Mouse (Mus musculus) thymus, postnatal 25 days (tissue): ENCODE data around the gene Nkain4.
A peak's percentile ranks its signal among the peaks of the same experiment; 100 is the strongest.

Experiments used
- DNase-seq: peaks from one replicate; pipeline ENCODE4 v3.0.0; 2022

The Nkain4 gene

GRCm38 (mm10) chr2:180954061-180955047 is at the start of gene Nkain4:
TSS of gene Nkain4 (minus strand) at chr2:180954699.
- no peak for DNase-seq

- DNase-seq, result no peak
Measured at GRCm38 (mm10) chr2:180996905-180997304, 42.4 kb upstream of the Nkain4 start.

- DNase-seq, result peak; percentile 12
Measured at GRCm38 (mm10) chr2:180996436-180996835, 41.9 kb upstream of the Nkain4 start.

GRCm38 (mm10) chr2:180995457-180995856 is 41.0 kb upstream of the Nkain4 start:
- no peak for DNase-seq

GRCm38 (mm10) chr2:180994360-180994759 is 39.9 kb upstream of the Nkain4 start:
- no peak for DNase-seq

GRCm38 (mm10) chr2:180990347-180990746 is 35.8 kb upstream of the Nkain4 start:
- DNase-seq, result no peak

- DNase-seq, result no peak
Measured at GRCm38 (mm10) chr2:180988948-180989347, 34.4 kb upstream of the Nkain4 start.

- no peak for DNase-seq
Measured at GRCm38 (mm10) chr2:180988347-180988913, 33.9 kb upstream of the Nkain4 start.

- no peak for DNase-seq
Measured at GRCm38 (mm10) chr2:180987432-180988030, 33.0 kb upstream of the Nkain4 start.

- no peak for DNase-seq
Measured at GRCm38 (mm10) chr2:180987001-180987400, 32.5 kb upstream of the Nkain4 start.

- DNase-seq, result no peak
Measured at GRCm38 (mm10) chr2:180986449-180986848, 31.9 kb upstream of the Nkain4 start, which contains the start of gene Col20a1. TSS of gene Col20a1 (plus strand) at chr2:180986535.

- no peak for DNase-seq
Measured at GRCm38 (mm10) chr2:180985635-180986034, 31.1 kb upstream of the Nkain4 start.

GRCm38 (mm10) chr2:180981133-180981532 is 26.6 kb upstream of the Nkain4 start:
- DNase-seq, result no peak

- peak; percentile 87 for DNase-seq
Measured at GRCm38 (mm10) chr2:180967010-180967763, 12.7 kb upstream of the Nkain4 start, which contains the start of gene Arfgap1. TSS of gene Arfgap1 (plus strand) at chr2:180967225.

GRCm38 (mm10) chr2:180966092-180966882 is 11.8 kb upstream of the Nkain4 start:
- DNase-seq, result peak; percentile 21

GRCm38 (mm10) chr2:180963956-180964355 is 9.5 kb upstream of the Nkain4 start:
- DNase-seq, result peak; percentile 66

- DNase-seq, result no peak
Measured at GRCm38 (mm10) chr2:180962616-180963308, 8.3 kb upstream of the Nkain4 start.

GRCm38 (mm10) chr2:180960187-180960586 is 5.7 kb upstream of the Nkain4 start:
- no peak for DNase-seq

- DNase-seq, result no peak
Measured at GRCm38 (mm10) chr2:180959605-180960004, 5.1 kb upstream of the Nkain4 start.

GRCm38 (mm10) chr2:180953638-180954037 is 861 bp downstream of the Nkain4 start:
- DNase-seq, result no peak

GRCm38 (mm10) chr2:180952731-180953171 is 1.7 kb downstream of the Nkain4 start:
- DNase-seq, result no peak
